Mouse (Mus musculus): Measurements from ENCODE around the gene A630001G21Rik. TPM values are rescaled to one million over a fixed set of nuclear protein-coding genes. Genes with fewer than 3 reads are reported as not detected.
A peak's percentile ranks its signal among the peaks of the same experiment; 100 is the strongest.

Gene A630001G21Rik
- total and polyA plus RNA-seq, 2 experiments from 2014 or later: 0.60 TPM; not detected in 1

- Histone ChIP-seq H3K36me3 (replicated peaks; ENCODE audit: control insufficient read depth, insufficient read depth, low read length) (no peaks in the 10 kb centered on the region), H3K9ac (replicated peaks; ENCODE audit: low read depth, low read length) (no peak overlapping the region), H3K27ac (ENCODE audit: low read depth) (no peak overlapping the region), H3K27me3 (ENCODE audit: control insufficient read depth, insufficient read depth, low read length) (no peaks in the 10 kb centered on the region), H3K9me3 (replicated peaks; ENCODE audit: control insufficient read depth, low read length) (no peaks in the 10 kb centered on the region), H3K4me2 (ENCODE audit: low read depth, low read length) (no peak overlapping the region), H3K4me1 (ENCODE audit: control insufficient read depth, insufficient read depth) (peaks cover 5% of the 10 kb centered on the region), H3K4me3 (ENCODE audit: low read depth, low read length) (no peak overlapping the region)
- 73% methylated on average over 4 of the region's 4 CpGs for WGBS
- DNase-seq (ENCODE audit: low spot score) (no peak), ATAC-seq (ENCODE audit: insufficient read depth, low read depth) (no peak)
- TF ChIP-seq EP300 (IDR thresholded peaks at IDR 0.05; ENCODE audit: low read depth) (no peak), CTCF (IDR thresholded peaks at IDR 0.05; ENCODE audit: low read depth) (no peak)
Measured at GRCm38 (mm10) chr1:85697721-85698493, 80.5 kb downstream of the A630001G21Rik start.

GRCm38 (mm10) chr1:85695646-85696045 is 82.8 kb downstream of the A630001G21Rik start:
- Histone ChIP-seq H3K4me1 (ENCODE audit: control insufficient read depth, insufficient read depth) (peaks cover 6% of the 10 kb centered on the region), H3K9me3 (replicated peaks; ENCODE audit: control insufficient read depth, low read length) (no peaks in the 10 kb centered on the region), H3K4me2 (ENCODE audit: low read depth, low read length) (no peak overlapping the region), H3K27me3 (ENCODE audit: control insufficient read depth, insufficient read depth, low read length) (no peaks in the 10 kb centered on the region), H3K27ac (ENCODE audit: low read depth) (no peak overlapping the region), H3K36me3 (replicated peaks; ENCODE audit: control insufficient read depth, insufficient read depth, low read length) (no peaks in the 10 kb centered on the region), H3K4me3 (ENCODE audit: low read depth, low read length) (no peak overlapping the region), H3K9ac (replicated peaks; ENCODE audit: low read depth, low read length) (no peak overlapping the region)
- ATAC-seq (ENCODE audit: insufficient read depth, low read depth): no peak
- 69% methylated on average over 3 of the region's 3 CpGs for WGBS
- no peak for DNase-seq (ENCODE audit: low spot score)
- TF ChIP-seq CTCF (IDR thresholded peaks at IDR 0.05; ENCODE audit: low read depth): no peak

GRCm38 (mm10) chr1:85693280-85693679 is 85.2 kb downstream of the A630001G21Rik start:
- no peaks in the 10 kb centered on the region for H3K9me3 ChIP-seq (replicated peaks; ENCODE audit: control insufficient read depth, low read length)
- no peak overlapping the region for H3K4me2 ChIP-seq (ENCODE audit: low read depth, low read length)
- H3K36me3 ChIP-seq (replicated peaks; ENCODE audit: control insufficient read depth, insufficient read depth, low read length): no peaks in the 10 kb centered on the region
- H3K4me1 ChIP-seq (ENCODE audit: control insufficient read depth, insufficient read depth): peaks cover 6% of the 10 kb centered on the region; the same call in 1 of the 2 replicates
- ATAC-seq (ENCODE audit: insufficient read depth, low read depth): no peak
- DNase-seq (ENCODE audit: low spot score): no peak
- H3K9ac ChIP-seq (replicated peaks; ENCODE audit: low read depth, low read length): no peak overlapping the region
- no peak overlapping the region for H3K4me3 ChIP-seq (ENCODE audit: low read depth, low read length)
- 48% methylated on average over 3 of the region's 3 CpGs for WGBS
- H3K27me3 ChIP-seq (ENCODE audit: control insufficient read depth, insufficient read depth, low read length): no peaks in the 10 kb centered on the region
- H3K27ac ChIP-seq (ENCODE audit: low read depth): peak overlapping the region; percentile 39; the same call in 1 of the 2 replicates
- TF ChIP-seq EP300 (IDR thresholded peaks at IDR 0.05; ENCODE audit: low read depth): no peak
- TF ChIP-seq CTCF (IDR thresholded peaks at IDR 0.05; ENCODE audit: low read depth): no peak

- H3K9me3 ChIP-seq (replicated peaks; ENCODE audit: control insufficient read depth, low read length): no peaks in the 10 kb centered on the region
- DNase-seq (ENCODE audit: low spot score): peak; percentile 5
- ATAC-seq (ENCODE audit: insufficient read depth, low read depth): no peak
- H3K36me3 ChIP-seq (replicated peaks; ENCODE audit: control insufficient read depth, insufficient read depth, low read length): no peaks in the 10 kb centered on the region
- no peak overlapping the region for H3K4me2 ChIP-seq (ENCODE audit: low read depth, low read length)
- H3K27me3 ChIP-seq (ENCODE audit: control insufficient read depth, insufficient read depth, low read length): no peaks in the 10 kb centered on the region
- no peak overlapping the region for H3K27ac ChIP-seq (ENCODE audit: low read depth)
- H3K9ac ChIP-seq (replicated peaks; ENCODE audit: low read depth, low read length): no peak overlapping the region
- H3K4me1 ChIP-seq (ENCODE audit: control insufficient read depth, insufficient read depth): peaks cover 6% of the 10 kb centered on the region; the same call in 1 of the 2 replicates
- TF ChIP-seq CTCF (IDR thresholded peaks at IDR 0.05; ENCODE audit: low read depth): no peak
- TF ChIP-seq EP300 (IDR thresholded peaks at IDR 0.05; ENCODE audit: low read depth): no peak
- WGBS: 41% methylated on average over 1 of the region's 1 CpGs
- H3K4me3 ChIP-seq (ENCODE audit: low read depth, low read length): no peak overlapping the region
Measured at GRCm38 (mm10) chr1:85692281-85692680, 86.2 kb downstream of the A630001G21Rik start.

- Histone ChIP-seq H3K4me1 (ENCODE audit: control insufficient read depth, insufficient read depth) (peaks cover 6% of the 10 kb centered on the region; the same call in 1 of the 2 replicates), H3K27me3 (ENCODE audit: control insufficient read depth, insufficient read depth, low read length) (no peaks in the 10 kb centered on the region), H3K36me3 (replicated peaks; ENCODE audit: control insufficient read depth, insufficient read depth, low read length) (no peaks in the 10 kb centered on the region), H3K27ac (ENCODE audit: low read depth) (no peak overlapping the region), H3K9me3 (replicated peaks; ENCODE audit: control insufficient read depth, low read length) (no peaks in the 10 kb centered on the region), H3K4me2 (ENCODE audit: low read depth, low read length) (no peak overlapping the region), H3K9ac (replicated peaks; ENCODE audit: low read depth, low read length) (no peak overlapping the region), H3K4me3 (ENCODE audit: low read depth, low read length) (no peak overlapping the region)
- DNase-seq (ENCODE audit: low spot score) (no peak), ATAC-seq (ENCODE audit: insufficient read depth, low read depth) (no peak)
- 61% methylated on average over 3 of the region's 3 CpGs for WGBS
- TF ChIP-seq EP300 (IDR thresholded peaks at IDR 0.05; ENCODE audit: low read depth) (no peak), CTCF (IDR thresholded peaks at IDR 0.05; ENCODE audit: low read depth) (no peak)
Measured at GRCm38 (mm10) chr1:85690544-85690943, 87.9 kb downstream of the A630001G21Rik start.

GRCm38 (mm10) chr1:85687346-85687745 is 91.1 kb downstream of the A630001G21Rik start:
- no peak for DNase-seq (ENCODE audit: low spot score)
- Histone ChIP-seq H3K4me1 (ENCODE audit: control insufficient read depth, insufficient read depth) (no peaks in the 10 kb centered on the region), H3K27me3 (ENCODE audit: control insufficient read depth, insufficient read depth, low read length) (no peaks in the 10 kb centered on the region), H3K9ac (replicated peaks; ENCODE audit: low read depth, low read length) (no peak overlapping the region), H3K27ac (ENCODE audit: low read depth) (no peak overlapping the region), H3K9me3 (replicated peaks; ENCODE audit: control insufficient read depth, low read length) (no peaks in the 10 kb centered on the region), H3K36me3 (replicated peaks; ENCODE audit: control insufficient read depth, insufficient read depth, low read length) (no peaks in the 10 kb centered on the region), H3K4me2 (ENCODE audit: low read depth, low read length) (no peak overlapping the region), H3K4me3 (ENCODE audit: low read depth, low read length) (no peak overlapping the region)
- 32% methylated on average over 5 of the region's 5 CpGs for WGBS
- ATAC-seq (ENCODE audit: insufficient read depth, low read depth): no peak
- TF ChIP-seq CTCF (IDR thresholded peaks at IDR 0.05; ENCODE audit: low read depth): no peak
- no peak for TF ChIP-seq EP300 (IDR thresholded peaks at IDR 0.05; ENCODE audit: low read depth)
